Mouse (Mus musculus) heart, adult 8-10 months (tissue): Measurements from ENCODE around the gene Cep131. TPM values are rescaled to one million over a fixed set of nuclear protein-coding genes. Genes with fewer than 3 reads are reported as not detected.
A peak's percentile ranks its signal among the peaks of the same experiment; 100 is the strongest.

ENCODE experiments used
- DNase-seq: peaks from one replicate; pipeline ENCODE4 v3.0.0; 2022; ENCODE audit warnings: low spot score
- total RNA-seq, 4 experiments: library from RNA; stranded (reverse); gene quantifications; 2 replicates each; pipeline ENCODE4 v1.2.4; 2022

Cep131 gene
- total RNA-seq, 4 experiments from 2014 or later = 8.9 to 16.0 (median 11.7) TPM

- DNase-seq = peak; percentile 100
These were observed 12.2 kb upstream of the Cep131 start, which contains the start of the genes Tepsin and Ndufaf8 for GRCm38 (mm10) chr11:120098588-120099511. Gene Tepsin, minus strand, starts transcription at chr11:120098731. Gene Ndufaf8, plus strand, starts transcription at chr11:120098928.

- no peak for DNase-seq
These were observed 6.4 kb upstream of the Cep131 start for GRCm38 (mm10) chr11:120092817-120093591.

DNA sequence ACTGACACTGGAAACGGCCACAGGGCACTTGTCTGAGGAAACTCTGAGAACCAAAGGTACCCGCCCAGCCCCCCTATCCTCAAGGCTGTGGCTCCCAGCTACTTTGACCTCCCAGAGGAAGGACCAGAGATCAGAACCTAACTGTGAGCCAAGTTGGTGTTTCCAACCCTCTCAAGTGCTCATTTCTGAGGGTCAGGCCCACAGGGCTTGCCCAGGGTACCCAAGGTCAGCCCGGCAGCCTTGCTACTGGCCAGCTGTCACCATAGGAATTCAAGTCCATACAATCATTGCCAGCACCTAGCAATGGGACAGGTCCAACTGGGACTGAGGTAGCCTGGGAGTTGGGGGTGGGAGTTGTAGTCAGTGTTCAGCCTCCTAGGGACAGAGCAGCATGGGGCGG, 4.0 kb upstream of the Cep131 start:
- DNase-seq = no peak

GRCm38 (mm10) chr11:120085891-120086627, 568 bp downstream of the Cep131 start:
- no peak for DNase-seq

DNA sequence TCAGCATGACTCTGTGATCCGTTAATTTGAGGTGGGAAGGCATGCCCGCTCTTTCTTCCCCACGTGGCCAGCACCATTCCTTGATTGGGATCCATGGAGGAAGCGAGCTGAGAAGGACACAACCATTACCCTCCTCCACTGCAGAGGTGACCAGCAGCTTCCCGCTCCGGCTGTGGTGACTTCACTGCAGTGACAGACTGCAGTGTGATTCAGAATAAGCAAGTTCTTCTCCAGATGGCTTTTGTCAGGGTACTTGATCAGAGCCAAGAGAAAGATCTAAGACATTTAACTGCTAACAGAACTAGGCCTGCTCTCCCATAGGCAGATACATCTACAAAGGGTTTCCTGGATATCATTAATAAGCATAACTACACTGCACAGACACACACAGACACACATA, 6.3 kb downstream of the Cep131 start:
- DNase-seq = no peak

DNA sequence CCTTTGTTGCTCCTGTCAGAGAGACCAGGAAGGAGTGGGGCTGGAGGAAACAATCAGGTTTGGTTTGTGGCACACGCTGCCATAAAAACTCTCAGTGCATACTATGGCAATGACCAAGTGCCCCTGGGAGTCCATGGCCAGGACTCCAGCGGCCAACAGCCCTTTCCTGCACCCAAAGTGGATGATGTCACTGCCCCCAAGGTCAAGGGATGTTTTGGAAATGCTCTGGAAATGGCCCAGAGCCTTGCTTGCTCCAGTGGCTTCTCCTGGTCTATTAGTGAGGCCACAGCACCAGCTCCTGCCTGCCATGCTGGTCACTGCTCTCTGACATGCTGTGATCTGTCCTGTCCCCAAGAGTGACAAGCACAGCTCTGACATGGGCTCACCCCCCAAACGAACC, 10.4 kb downstream of the Cep131 start:
- no peak for DNase-seq

DNA sequence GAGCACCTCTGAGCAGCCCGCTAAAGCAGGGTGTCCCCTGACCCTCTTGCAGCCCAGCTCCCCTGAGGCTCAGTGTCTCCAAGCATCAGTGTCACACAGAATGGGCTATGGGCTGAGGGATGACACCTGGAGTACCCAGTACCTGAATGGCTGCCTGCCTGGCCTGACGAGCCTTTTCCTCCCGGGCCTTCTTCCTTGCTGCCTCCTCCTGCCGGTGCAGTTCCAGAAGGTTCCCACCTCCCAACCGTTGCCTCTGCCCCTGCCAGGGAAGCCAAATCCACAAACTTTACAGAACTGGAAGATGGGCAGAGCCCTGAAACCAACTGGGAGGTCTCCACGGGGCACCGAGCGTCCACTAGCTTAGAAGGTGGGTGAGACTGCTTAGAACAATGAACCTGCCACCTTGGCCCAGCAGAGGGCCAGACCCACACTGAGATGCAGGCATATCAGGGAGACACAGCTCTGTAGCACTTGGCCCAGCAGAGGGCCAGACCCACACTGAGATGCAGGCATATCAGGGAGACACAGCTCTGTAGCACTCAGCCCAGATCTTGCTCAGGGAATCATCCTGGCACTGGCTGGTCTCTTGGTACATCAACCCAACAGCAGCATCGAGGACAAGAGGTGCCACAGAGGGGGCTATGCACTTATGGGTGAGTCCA, 13.5 kb downstream of the Cep131 start:
- DNase-seq = no peak

DNA sequence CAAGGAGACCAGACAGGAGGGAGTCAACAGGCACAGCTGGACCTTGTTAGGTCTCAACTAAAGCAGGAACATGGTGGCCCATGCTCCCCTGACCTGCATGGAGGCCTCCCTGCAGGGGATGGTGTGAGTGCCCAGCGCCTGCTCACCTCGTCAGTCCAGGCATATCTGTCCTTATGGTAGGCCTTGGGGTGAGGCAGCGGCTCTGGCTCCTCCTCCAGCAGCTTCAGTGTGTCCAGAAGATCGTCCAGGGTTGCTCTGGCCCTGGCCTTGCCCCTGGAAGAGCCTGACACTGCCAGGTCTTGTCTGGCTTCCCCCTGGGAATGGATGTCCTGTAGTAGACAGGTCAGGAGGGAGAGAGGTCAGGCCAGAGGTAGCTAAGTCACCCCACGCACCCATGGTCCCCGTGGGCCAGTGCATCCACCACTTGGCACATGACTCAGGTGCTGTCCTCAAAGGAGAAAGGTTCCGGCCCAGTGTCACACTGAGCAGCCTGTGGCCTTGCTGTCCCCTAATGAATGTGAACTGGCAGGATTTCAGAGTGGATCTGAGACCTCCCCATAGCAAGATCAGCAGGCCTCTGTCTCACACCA, 14.8 kb downstream of the Cep131 start:
- no peak for DNase-seq

- DNase-seq = no peak
These were observed 15.6 kb downstream of the Cep131 start for GRCm38 (mm10) chr11:120071065-120071464.

GRCm38 (mm10) chr11:120070286-120070930, 16.2 kb downstream of the Cep131 start:
- DNase-seq = no peak

- DNase-seq = no peak
These were observed 17.4 kb downstream of the Cep131 start for GRCm38 (mm10) chr11:120069261-120069660.

DNA sequence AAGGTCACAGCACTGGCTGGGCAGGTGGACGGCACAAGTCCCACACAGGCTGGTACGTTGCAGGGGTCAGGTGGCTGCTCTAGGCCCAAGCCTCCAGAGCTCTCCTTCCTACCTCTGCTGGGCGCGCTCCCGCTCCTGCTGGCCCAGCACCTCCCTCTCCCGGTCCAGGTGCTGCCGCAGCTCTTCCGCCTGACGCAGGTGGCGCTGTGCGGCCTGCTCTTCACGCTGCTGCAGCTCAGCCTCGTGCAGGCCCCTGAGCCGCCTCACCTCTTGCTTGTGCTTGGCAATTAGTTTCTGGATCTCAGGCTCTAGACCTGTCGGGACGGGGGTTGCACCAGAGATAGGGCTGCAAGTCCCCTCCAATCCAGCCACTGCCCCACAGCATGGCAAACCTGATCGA, 18.8 kb downstream of the Cep131 start:
- DNase-seq = no peak

- DNase-seq = peak; percentile 29
These were observed 21.3 kb downstream of the Cep131 start for GRCm38 (mm10) chr11:120065291-120065690.

DNA sequence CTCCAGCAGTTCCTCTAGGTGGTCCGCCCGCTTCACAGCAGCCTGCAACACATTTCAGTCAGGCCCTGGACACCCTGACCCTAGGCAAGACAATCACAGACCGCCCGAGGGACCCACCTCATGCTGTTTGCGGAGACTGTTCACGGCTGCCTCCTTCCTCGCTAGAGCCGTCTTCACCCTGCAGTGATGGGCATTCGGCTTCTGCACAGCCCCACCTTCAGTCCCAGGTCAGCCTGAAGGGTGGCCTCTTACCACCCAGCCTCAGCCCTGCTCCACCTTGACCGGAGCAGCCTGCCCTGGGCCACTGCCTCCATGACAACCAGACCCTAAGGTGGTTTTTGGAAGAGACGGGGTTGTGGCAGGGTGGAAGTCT, 22.0 kb downstream of the Cep131 start:
- DNase-seq = no peak

GRCm38 (mm10) chr11:120064006-120064667, 22.5 kb downstream of the Cep131 start:
- DNase-seq = no peak

GRCm38 (mm10) chr11:120063326-120063725, 23.3 kb downstream of the Cep131 start:
- DNase-seq = no peak

- DNase-seq = no peak
These were observed 26.0 kb downstream of the Cep131 start for GRCm38 (mm10) chr11:120060634-120061033.

DNA sequence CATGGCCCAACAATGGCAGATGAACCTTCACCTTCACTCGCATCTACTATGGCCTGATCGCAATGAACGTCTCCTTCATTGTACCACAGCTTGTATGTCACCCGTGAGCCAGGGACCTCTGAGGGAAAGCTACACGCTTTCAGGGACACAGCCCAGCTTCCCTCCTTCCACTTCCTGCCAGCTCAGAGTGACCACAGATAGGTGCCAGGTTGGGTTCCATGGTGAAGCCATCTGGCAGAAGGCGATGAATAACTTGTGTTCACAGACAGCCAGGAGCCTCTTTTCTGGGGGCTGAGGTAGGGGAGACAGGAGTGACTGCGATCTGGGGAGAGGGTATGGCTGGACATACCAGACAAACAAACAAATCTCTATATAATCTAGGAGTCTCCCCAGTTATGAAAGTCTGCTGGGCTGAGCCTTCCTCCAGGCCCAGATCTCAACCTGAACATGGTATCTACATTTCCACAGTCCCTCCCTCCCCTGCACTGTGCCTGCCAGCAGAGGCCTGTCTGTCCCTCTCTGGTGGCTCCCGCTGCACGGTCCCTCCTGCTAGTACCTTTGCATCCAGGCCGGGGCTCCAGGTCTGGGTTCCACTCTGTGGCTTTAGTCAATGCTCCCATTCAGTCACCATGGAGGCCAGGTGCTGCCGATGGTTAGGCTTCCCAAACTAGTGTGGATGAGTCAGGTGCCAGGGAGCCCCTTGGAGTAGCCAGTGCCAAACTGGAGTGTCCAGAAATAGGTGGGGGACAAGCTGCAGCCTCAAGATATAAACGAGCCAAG, 30.5 kb downstream of the Cep131 start:
- DNase-seq = no peak

DNA sequence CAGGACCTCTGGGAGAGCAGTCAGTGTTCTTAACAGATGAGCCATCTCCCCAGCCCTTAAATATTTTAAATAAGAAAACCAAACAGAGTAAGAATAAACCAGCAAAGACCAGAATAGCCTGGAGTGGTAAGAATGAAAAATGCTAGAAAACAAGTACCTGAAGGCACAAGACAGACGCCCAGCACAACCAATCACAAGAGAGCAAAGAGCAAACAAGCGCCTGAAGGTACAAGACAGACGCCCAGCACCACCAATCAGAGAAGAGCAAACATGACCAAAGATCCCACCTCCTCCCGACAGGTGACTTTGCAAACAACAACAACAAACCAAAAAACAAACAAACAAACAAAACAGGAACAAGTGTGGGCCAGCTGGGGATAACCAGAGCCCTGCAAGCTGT, 32.8 kb downstream of the Cep131 start:
- DNase-seq = no peak
